Mouse (Mus musculus): ENCODE results near the gene Pear1. TPM values are rescaled to one million over a fixed set of nuclear protein-coding genes. Genes with fewer than 3 reads are reported as not detected.

Gene Pear1
- polyA plus RNA-seq, 1 experiment from 2014 or later, result 0.30 TPM

GRCm38 (mm10) chr3:87745036-87745659, 79.0 kb downstream of the Pear1 start:
- Histone ChIP-seq H3K27ac (no peak overlapping the region), H3K36me3 (ENCODE audit: inconsistent target) (no peaks in the 10 kb centered on the region)

DNA sequence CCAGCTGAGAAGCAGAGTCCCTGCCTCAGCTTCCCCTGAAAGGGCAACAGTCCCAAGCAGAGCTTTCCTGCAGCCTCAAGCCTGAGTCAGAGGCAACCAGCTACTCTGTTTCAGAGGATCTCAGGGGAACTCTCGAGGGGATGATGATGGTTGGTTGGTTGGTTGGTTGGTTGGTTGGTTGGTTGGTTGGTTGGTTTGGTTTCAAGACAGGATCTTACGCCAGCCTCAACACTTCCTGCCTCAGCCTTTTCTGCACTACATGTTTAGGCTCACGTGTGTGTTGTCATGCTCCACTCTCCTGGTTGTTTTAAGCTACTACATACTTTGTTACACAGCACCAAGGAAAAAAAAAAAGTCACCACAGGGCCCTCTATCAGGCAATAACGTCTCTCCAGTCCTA, 80.2 kb downstream of the Pear1 start:
- Histone ChIP-seq H3K4me3 (ENCODE audit: inconsistent target) (no peak overlapping the region), H3K27ac (no peak overlapping the region), H3K36me3 (ENCODE audit: inconsistent target) (no peaks in the 10 kb centered on the region), H3K79me2 (ENCODE audit: inconsistent target) (no peaks in the 10 kb centered on the region)
- WGBS (ENCODE audit: missing documents), result 25% methylated on average over 4 of the region's 4 CpGs

More at GRCm38 (mm10) chr3:87745036-87745659, 79.0 kb downstream of the Pear1 start:
- H3K79me2 ChIP-seq (ENCODE audit: inconsistent target), result no peaks in the 10 kb centered on the region
- no peak overlapping the region for H3K4me3 ChIP-seq (ENCODE audit: inconsistent target)
- WGBS (ENCODE audit: missing documents), result 70% methylated on average over 18 of the region's 18 CpGs

DNA sequence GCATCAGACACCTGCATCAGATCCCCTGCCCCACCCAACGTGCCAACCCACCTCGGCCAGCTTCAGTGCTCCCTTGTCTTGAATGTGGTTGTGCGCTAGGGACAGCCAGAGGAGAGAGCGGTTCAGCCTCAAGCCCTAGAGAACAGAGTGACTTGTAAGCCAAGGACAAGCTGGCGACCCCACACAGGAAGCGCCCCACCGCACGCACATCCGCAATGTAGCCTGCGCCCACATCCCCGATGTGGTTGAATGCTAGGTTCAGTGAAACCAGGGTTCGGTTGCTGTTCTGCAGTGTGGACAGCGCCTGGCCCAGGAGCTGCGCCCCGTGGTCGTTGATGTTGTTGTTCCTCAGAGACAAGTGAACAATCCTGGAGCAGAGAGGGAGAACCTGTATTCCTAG, 81.4 kb downstream of the Pear1 start:
- 20% methylated on average over 16 of the region's 16 CpGs for WGBS (ENCODE audit: missing documents)
- H3K27ac ChIP-seq, result no peak overlapping the region
- no peaks in the 10 kb centered on the region for H3K79me2 ChIP-seq (ENCODE audit: inconsistent target)

GRCm38 (mm10) chr3:87742013-87742412, 82.1 kb downstream of the Pear1 start:
- Histone ChIP-seq H3K36me3 (ENCODE audit: inconsistent target) (peaks cover 6% of the 10 kb centered on the region; the same call in 1 of the 2 replicates), H3K27ac (no peak overlapping the region), H3K4me3 (ENCODE audit: inconsistent target) (no peak overlapping the region), H3K79me2 (ENCODE audit: inconsistent target) (no peaks in the 10 kb centered on the region)
- WGBS (ENCODE audit: missing documents), result 69% methylated on average over 3 of the region's 3 CpGs

More for the DNA sequence above, 81.4 kb downstream of the Pear1 start:
- H3K36me3 ChIP-seq (ENCODE audit: inconsistent target), result no peaks in the 10 kb centered on the region; the same call in 1 of the 2 replicates
- H3K4me3 ChIP-seq (ENCODE audit: inconsistent target), result no peak overlapping the region

DNA sequence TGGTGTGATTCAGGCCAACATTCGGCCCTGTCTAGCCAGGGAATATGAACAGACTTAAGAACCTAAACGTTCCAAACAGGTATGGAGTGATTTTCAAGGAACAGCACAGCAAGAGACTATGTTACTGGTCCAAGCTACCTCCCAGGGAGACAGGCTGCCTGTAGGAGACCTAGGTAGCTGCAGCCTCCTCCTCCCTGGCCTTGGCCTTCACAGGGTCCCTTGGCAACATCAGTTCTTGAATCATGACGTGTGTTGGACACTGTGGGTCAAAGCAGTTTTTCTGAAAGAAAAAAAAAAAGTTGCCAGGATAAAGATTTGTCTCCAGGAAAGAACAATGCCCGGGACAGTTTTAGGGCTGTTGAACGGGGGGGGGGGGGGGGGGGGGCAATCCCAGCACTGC, 85.2 kb downstream of the Pear1 start:
- Histone ChIP-seq H3K79me2 (ENCODE audit: inconsistent target) (no peaks in the 10 kb centered on the region), H3K4me3 (ENCODE audit: inconsistent target) (no peak overlapping the region), H3K36me3 (ENCODE audit: inconsistent target) (peaks cover 34% of the 10 kb centered on the region), H3K27ac (no peak overlapping the region)
- 82% methylated on average over 5 of the region's 5 CpGs for WGBS (ENCODE audit: missing documents)

DNA sequence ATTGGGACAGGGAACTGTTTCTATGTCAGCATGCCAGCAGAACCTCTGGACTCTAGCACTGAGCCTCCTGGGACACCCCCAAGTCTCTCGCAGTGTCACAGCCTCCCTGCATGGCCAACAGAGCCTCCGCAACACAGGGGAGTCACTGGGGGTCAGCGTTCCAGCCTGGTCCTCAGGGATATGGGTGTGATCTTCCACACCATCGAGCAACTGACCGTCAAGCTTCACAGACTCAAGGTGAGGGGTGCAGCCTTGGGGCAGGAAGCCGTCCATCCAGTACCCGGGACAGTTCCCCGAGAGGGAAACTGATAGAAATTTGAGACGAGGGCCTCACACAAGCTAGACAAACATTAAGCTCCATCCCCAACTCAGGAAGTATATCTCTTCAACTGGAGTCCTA, 88.8 kb downstream of the Pear1 start:
- peaks cover 61% of the 10 kb centered on the region for H3K36me3 ChIP-seq (ENCODE audit: inconsistent target)
- no peaks in the 10 kb centered on the region for H3K79me2 ChIP-seq (ENCODE audit: inconsistent target)
- H3K27ac ChIP-seq, result no peak overlapping the region
- WGBS (ENCODE audit: missing documents), result 91% methylated on average over 9 of the region's 9 CpGs
- H3K4me3 ChIP-seq (ENCODE audit: inconsistent target), result no peak overlapping the region

DNA sequence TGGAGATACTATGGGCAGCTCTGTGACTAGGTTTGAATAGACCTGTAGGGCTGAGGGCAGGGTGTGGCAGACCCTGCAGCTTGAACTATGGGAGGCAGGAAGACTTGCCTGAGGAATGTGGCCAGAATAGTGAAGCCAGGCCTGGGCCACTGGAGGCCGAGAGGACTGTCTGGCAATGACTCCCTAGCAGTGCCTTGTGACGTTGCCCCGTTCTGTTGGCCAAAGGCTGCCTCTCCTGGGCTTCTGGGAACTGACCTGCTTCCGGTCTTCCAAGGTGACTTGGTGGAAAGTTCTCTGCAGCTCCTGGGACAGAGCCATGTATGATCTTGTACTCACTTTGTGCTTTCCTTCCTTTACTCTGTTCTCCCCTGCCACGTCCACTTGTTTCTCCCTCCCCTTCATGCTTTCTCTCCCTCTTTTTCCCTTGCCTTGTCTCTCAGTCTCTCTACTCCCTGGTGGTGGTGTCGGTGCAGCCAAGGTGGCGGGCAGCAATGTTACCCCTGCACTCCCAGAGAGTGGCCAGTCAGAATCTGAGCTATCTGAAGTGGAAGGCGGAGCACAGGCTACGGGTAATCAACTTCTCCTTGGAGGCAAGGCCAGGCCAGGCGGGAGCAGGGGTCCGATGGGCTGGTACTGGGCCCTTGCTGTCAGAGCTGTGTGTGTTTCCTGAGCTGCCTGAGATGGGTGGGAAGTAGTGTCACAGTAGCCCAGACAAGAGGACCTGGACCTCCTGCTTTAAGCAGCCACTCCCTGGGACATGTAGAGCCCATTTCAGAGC, 89.9 kb downstream of the Pear1 start:
- no peak overlapping the region for H3K4me3 ChIP-seq (ENCODE audit: inconsistent target)
- no peaks in the 10 kb centered on the region for H3K79me2 ChIP-seq (ENCODE audit: inconsistent target)
- H3K36me3 ChIP-seq (ENCODE audit: inconsistent target), result peaks cover 72% of the 10 kb centered on the region
- WGBS (ENCODE audit: missing documents), result 93% methylated on average over 11 of the region's 11 CpGs
- H3K27ac ChIP-seq, result no peak overlapping the region

DNA sequence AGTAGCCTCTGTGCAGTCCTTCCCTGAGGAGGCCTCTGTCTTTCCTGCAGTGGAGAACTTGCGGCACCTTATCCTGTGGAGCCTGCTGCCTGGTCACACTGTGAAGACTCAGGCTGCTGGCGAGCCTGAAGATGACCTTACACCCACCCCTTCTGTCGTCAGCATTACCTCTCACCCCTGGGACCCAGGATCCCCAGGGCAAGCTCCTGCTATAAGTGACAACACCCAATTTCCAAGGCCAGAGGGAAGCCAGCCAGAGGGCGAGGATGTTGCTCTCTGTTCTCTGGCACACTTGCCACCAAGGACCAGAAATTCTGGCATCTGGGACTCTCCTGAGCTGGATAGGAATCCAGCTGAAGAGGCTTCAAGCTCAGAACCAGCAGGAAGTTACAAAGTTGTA, 91.0 kb downstream of the Pear1 start:
- H3K36me3 ChIP-seq (ENCODE audit: inconsistent target), result peaks cover 83% of the 10 kb centered on the region

GRCm38 (mm10) chr3:87728696-87729095, 95.4 kb downstream of the Pear1 start:
- no peak overlapping the region for H3K27ac ChIP-seq
- H3K4me3 ChIP-seq (ENCODE audit: inconsistent target), result no peak overlapping the region
- H3K79me2 ChIP-seq (ENCODE audit: inconsistent target), result no peaks in the 10 kb centered on the region
- H3K36me3 ChIP-seq (ENCODE audit: inconsistent target), result peaks cover 83% of the 10 kb centered on the region
- 96% methylated on average over 6 of the region's 6 CpGs for WGBS (ENCODE audit: missing documents)

More for the DNA sequence above, 91.0 kb downstream of the Pear1 start:
- Histone ChIP-seq H3K79me2 (ENCODE audit: inconsistent target) (no peaks in the 10 kb centered on the region), H3K4me3 (ENCODE audit: inconsistent target) (no peak overlapping the region), H3K27ac (no peak overlapping the region)
- WGBS (ENCODE audit: missing documents), result 96% methylated on average over 4 of the region's 4 CpGs

DNA sequence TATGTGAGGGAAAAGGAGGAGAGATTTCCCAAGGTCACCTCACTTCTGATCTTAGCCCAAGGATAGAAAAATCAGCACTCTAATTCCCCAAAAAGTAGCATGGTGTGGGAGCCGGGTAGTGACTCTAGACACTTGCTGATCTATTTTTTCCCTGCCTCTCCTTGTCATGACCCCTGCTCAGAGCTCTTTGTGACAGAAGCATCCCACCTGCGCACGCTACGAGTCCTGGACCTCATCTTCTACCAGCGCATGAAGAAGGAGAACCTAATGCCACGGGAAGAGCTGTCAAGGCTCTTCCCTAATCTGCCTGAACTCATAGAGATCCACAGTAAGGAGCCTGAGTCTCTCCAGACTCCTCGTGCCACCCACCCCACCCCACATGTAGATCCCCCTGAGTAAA, 97.9 kb downstream of the Pear1 start:
- WGBS (ENCODE audit: missing documents), result 98% methylated on average over 7 of the region's 7 CpGs
- no peak overlapping the region for H3K4me3 ChIP-seq (ENCODE audit: inconsistent target)
- H3K36me3 ChIP-seq (ENCODE audit: inconsistent target), result peaks cover 86% of the 10 kb centered on the region
- H3K27ac ChIP-seq, result no peak overlapping the region
- no peaks in the 10 kb centered on the region for H3K79me2 ChIP-seq (ENCODE audit: inconsistent target)

- 99% methylated on average over 16 of the region's 16 CpGs for WGBS (ENCODE audit: missing documents)
- no peaks in the 10 kb centered on the region for H3K79me2 ChIP-seq (ENCODE audit: inconsistent target)
- H3K4me3 ChIP-seq (ENCODE audit: inconsistent target), result no peak overlapping the region
- no peak overlapping the region for H3K27ac ChIP-seq
- peaks cover 80% of the 10 kb centered on the region for H3K36me3 ChIP-seq (ENCODE audit: inconsistent target)
These were observed 98.5 kb downstream of the Pear1 start for GRCm38 (mm10) chr3:87725396-87726160.

- Histone ChIP-seq H3K79me2 (ENCODE audit: inconsistent target) (no peaks in the 10 kb centered on the region), H3K27ac (no peak overlapping the region), H3K4me3 (ENCODE audit: inconsistent target) (no peak overlapping the region), H3K36me3 (ENCODE audit: inconsistent target) (peaks cover 76% of the 10 kb centered on the region)
- 97% methylated on average over 6 of the region's 6 CpGs for WGBS (ENCODE audit: missing documents)
These were observed 99.5 kb downstream of the Pear1 start for GRCm38 (mm10) chr3:87724556-87724955.

DNA sequence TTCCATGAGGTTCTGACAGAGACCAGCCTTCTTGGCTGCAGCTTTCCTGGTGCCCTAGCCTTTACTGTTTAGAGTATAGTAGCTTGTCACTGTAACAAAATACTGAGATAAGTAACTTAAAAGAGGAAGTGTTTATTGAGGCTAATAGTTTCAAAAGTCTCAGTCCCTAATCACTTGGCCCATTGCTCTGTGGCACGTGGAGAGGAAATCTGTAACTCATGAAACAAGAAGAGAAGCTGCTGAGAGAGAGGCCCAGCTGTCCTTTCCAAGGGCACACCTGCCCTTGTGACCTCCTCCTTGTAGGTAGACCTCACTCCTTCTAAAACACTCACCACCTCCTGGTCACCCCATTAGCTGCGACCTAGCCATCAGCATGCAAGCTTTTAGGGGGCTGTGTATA, 105.6 kb downstream of the Pear1 start:
- H3K36me3 ChIP-seq (ENCODE audit: inconsistent target), result peaks cover 60% of the 10 kb centered on the region
- WGBS (ENCODE audit: missing documents), result 48% methylated on average over 2 of the region's 2 CpGs
- no peak overlapping the region for H3K27ac ChIP-seq
- H3K79me2 ChIP-seq (ENCODE audit: inconsistent target), result no peaks in the 10 kb centered on the region
- H3K4me3 ChIP-seq (ENCODE audit: inconsistent target), result no peak overlapping the region

Data from macrophage (primary cell).